Comparison of ENCODE assay signal across 21 mouse cellular contexts in genomic region chr14:47684579-47684978, GRCm38 (mm10). TPM values are rescaled to one million over a fixed set of nuclear protein-coding genes. Genes with fewer than 3 reads are reported as not detected.
A peak's percentile ranks its signal among the peaks of the same experiment; 100 is the strongest.
DNase-seq lines count a peak whose midpoint lies in the region; TF ChIP-seq lines count a peak whose summit lies in the region.
"Had no signal": no experiment of that assay in that cellular context is flagged by ENCODE, and none has a peak within 500 bp of the region (broad histone marks: within the 10 kb centered on the region; RNA-seq: fewer than 3 reads in every experiment).

No protein-coding gene starts in this region.

- intact Hi-C loops in left cerebral cortex, adult 2 months (cut with DNase I) = no loop called here

- TF ChIP-seq CTCF in left cerebral cortex, adult 2 months (IDR thresholded peaks at IDR 0.05) = no peak; the same call in 1 of the 2 replicates

- H3K27ac ChIP-seq in left cerebral cortex, adult 2 months = no peak overlapping the region
- H3K27ac ChIP-seq: embryonic facial prominence, embryonic 13.5 days; embryonic facial prominence, embryonic 15.5 days; forebrain, embryonic 10.5 days; forebrain, embryonic 12.5 days had no signal

- no peak overlapping the region for H3K4me3 ChIP-seq in left cerebral cortex, adult 2 months
- H3K4me3 ChIP-seq: embryonic facial prominence, embryonic 13.5 days; embryonic facial prominence, embryonic 15.5 days; erythroblast, embryonic 14.5 days; forebrain, embryonic 10.5 days; forebrain, embryonic 12.5 days had no signal

- peak; percentile 11 for DNase-seq in heart, adult 11 months
- no peak for DNase-seq in heart, adult 18-20 months
- peak; percentile 20 to 38 for DNase-seq in left cerebral cortex, adult 18-20 months (ENCODE audit: low spot score in 2 of 2)
- no peak for DNase-seq in left cerebral cortex, adult 2 months (ENCODE audit: extremely low spot score in 1 of 2, low spot score in 2 of 2)
- peak; percentile 45 for DNase-seq in brain, adult 2 months (ENCODE audit: low read depth, low spot score)
- DNase-seq in adrenal gland, adult 8-10 months = no peak
- DNase-seq: adrenal gland, adult 2 months; adrenal gland, postnatal 14 days; adrenal gland, postnatal 36 days; cerebellum, adult 11 months; cerebellum, adult 18-20 months; cerebellum, adult 8-10 months; cerebellum, adult 9-11 months; cerebellum, postnatal 14 days; cerebellum, postnatal 36 days; embryo, embryonic 11 days had no signal

RNA-seq across cellular contexts. Expression of gene Ktn1, which starts 36.3 kb away (rescaled TPM):
- total RNA-seq in heart, adult 18-20 months (2021) = 100 to 1,000 TPM; 188 to 203 TPM
- total RNA-seq in left cerebral cortex, adult 18-20 months (2021) = 10 to 100 TPM; 82.5 to 86.2 TPM
- 10 to 100 TPM; 93.8 to 97.0 TPM for total RNA-seq in left cerebral cortex, adult 2 months (2021)
- 10 to 100 TPM; 50.5 to 90.6 (median 62.7) TPM for total RNA-seq in adrenal gland, adult 8-10 months (2022)

Comparison
In these comparisons a context has a peak if more than half of its experiments do, and no peak if none do; other contexts are left out.
1. DNase-seq: peak in heart, adult 11 months (single experiment), left cerebral cortex, adult 18-20 months (2 of 2) and brain, adult 2 months (single experiment); none in heart, adult 18-20 months (0 of 2), left cerebral cortex, adult 2 months (0 of 2) and adrenal gland, adult 8-10 months (single experiment).